Mouse (Mus musculus) CH12.LX (cell line): ENCODE results near the gene Slc25a45.

Experiments
- CHD1 ChIP-seq: IDR thresholded peaks from 2 replicates; pipeline ENCODE4 v1.6.1; 2012; ENCODE audit warnings: low read depth, low read length, improper control_type of control experiment, inconsistent platforms
- CHD2 ChIP-seq: IDR thresholded peaks from 2 replicates; pipeline ENCODE4 v1.6.1; 2011; ENCODE audit warnings: low read length, improper control_type of control experiment
- CTCF ChIP-seq, 2 experiments: IDR thresholded peaks in 1 of 2; conservative IDR thresholded peaks in 1 of 2; 2 replicates each; pipeline ENCODE4 v1.5.1; 2011 to 2012; ENCODE audit warnings: low read depth in 2 of 2, low read length in 2 of 2, improper control_type of control experiment in 1 of 2, inconsistent platforms in 1 of 2, mild to moderate bottlenecking in 1 of 2, moderate library complexity in 1 of 2
- MAZ ChIP-seq: IDR thresholded peaks from 2 replicates; pipeline ENCODE4 v1.6.1; 2012; ENCODE audit warnings: low read depth, mild to moderate bottlenecking, inconsistent platforms, low read length, improper control_type of control experiment, moderate library complexity
- NRF1 ChIP-seq: IDR thresholded peaks from 2 replicates; pipeline ENCODE4 v1.6.1; 2014; ENCODE audit warnings: low read depth, mild to moderate bottlenecking, inconsistent platforms, low read length, improper control_type of control experiment, moderate library complexity
- POLR2A ChIP-seq: IDR thresholded peaks from 2 replicates; pipeline ENCODE4 v1.6.1; 2011; ENCODE audit warnings: low read depth, mild to moderate bottlenecking, improper control_type of control experiment, low read length
- RCOR1 ChIP-seq: conservative IDR thresholded peaks from 2 replicates; pipeline ENCODE4 v1.6.1; 2012; ENCODE audit warnings: low read depth, mild to moderate bottlenecking, inconsistent platforms, low read length, improper control_type of control experiment
- SMC3 ChIP-seq: IDR thresholded peaks from 2 replicates; pipeline ENCODE4 v1.6.1; 2011; ENCODE audit warnings: low read depth, low read length, improper control_type of control experiment

- TF ChIP-seq CTCF (conservative IDR thresholded peaks at IDR 0.05 in 1 of 2, IDR thresholded peaks at IDR 0.05 in 1 of 2; ENCODE audit: low read depth in 2 of 2, low read length in 2 of 2) = no peak
- TF ChIP-seq CHD1 = no peak
- TF ChIP-seq NRF1 = no peak
- no peak for TF ChIP-seq MAZ
- no peak for TF ChIP-seq RCOR1
- TF ChIP-seq SMC3 = no peak
- no peak for TF ChIP-seq CHD2
- TF ChIP-seq POLR2A = no peak
Measured at GRCm38 (mm10) chr19:5868096-5868495, 9.5 kb upstream of the Slc25a45 start.
